Mouse (Mus musculus) megakaryocyte, embryonic 14.5 days (primary cell): ENCODE results near the gene Mettl9.

ENCODE experiments used
- FLI1 ChIP-seq: IDR thresholded peaks from 2 replicates; pipeline ENCODE4 v1.6.1; 2012; ENCODE audit warnings: low read length, inconsistent platforms, mixed read lengths
- GATA1 ChIP-seq: IDR thresholded peaks from 3 replicates; pipeline ENCODE4 v1.6.1; 2012; ENCODE audit warnings: mixed read lengths, low read length, inconsistent platforms, borderline replicate concordance

DNA sequence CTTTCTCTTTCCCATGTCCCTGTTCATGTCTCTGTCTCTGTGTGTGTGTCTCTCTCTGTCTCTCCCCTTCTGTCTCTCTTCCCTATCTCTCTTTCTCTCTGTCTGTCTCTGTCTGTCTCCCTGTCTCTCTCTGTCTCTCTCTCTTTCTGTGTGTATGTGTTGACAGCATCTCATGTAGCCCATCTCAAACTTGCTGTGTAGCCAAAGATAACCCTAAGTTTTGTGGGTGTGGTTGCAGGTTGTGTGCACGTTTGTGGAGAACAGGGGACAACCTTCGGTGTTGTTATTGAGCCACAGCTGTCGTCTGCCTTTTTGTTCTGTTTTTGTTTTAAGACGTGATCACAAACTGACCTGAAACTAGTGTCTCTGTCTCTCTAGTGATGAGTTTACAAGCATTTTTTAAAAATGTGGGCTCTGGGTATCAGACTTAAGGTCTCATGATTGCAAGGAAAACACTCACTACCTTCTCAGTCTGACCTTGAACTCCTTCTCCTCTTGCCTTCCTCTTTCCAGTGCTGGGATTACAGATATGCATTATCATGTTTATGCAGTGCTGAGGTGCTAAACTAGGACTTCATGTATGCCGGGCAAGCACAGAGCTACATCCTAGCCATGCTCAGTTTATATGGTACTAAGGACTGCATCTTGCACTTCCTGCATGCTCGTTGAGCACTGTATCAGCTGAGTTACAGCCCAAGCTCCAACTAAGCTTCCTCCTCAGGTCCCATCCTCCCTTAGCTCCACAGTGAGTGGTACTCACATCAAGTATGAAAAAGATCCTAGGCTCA lies 8.8 kb upstream of the Mettl9 start:
- no peak for TF ChIP-seq GATA1
- no peak for TF ChIP-seq FLI1
